Comparison of ENCODE assay signal across 14 mouse cellular contexts in genomic region chr12:80246505-80246904, GRCm38 (mm10). TPM values are rescaled to one million over a fixed set of nuclear protein-coding genes. Genes with fewer than 3 reads are reported as not detected.
A peak's percentile ranks its signal among the peaks of the same experiment; 100 is the strongest.
DNase-seq lines count a peak whose midpoint lies in the region; ATAC-seq lines count a peak whose summit lies in the region.
"Had no signal": no experiment of that assay in that cellular context is flagged by ENCODE, and none has a peak within 500 bp of the region (broad histone marks: within the 10 kb centered on the region; RNA-seq: fewer than 3 reads in every experiment).

No protein-coding gene starts in this region.

- peak; percentile 95 for DNase-seq in heart, adult 11 months
- no peak for DNase-seq in heart, embryonic 10.5 days (ENCODE audit: low spot score)
- no peak for DNase-seq in limb, embryonic 10.5 days (ENCODE audit: low spot score)
- DNase-seq in spleen, postnatal 36 days (ENCODE audit: low spot score in 2 of 2), result no peak
- DNase-seq in left cerebral cortex, adult 8-10 months (ENCODE audit: low spot score in 2 of 2), result no peak
- DNase-seq: adrenal gland, postnatal 14 days; right cerebral cortex, adult 18-20 months had no signal

- H3K9ac ChIP-seq in limb, embryonic 12.5 days (replicated peaks), result no peak overlapping the region
- no peak overlapping the region for H3K9ac ChIP-seq in embryonic facial prominence, embryonic 13.5 days
- no peak overlapping the region for H3K9ac ChIP-seq in intestine, embryonic 16.5 days (ENCODE audit: low read depth, low read length)
- H3K9ac ChIP-seq: neural tube, embryonic 13.5 days had no signal

- 46% methylated on average over 2 of the region's 2 CpGs for WGBS in heart, embryonic 10.5 days
- whole genome bisulfite sequencing in limb, embryonic 12.5 days, result 43% methylated on average over 2 of the region's 2 CpGs
- WGBS in limb, embryonic 10.5 days, result 74% methylated on average over 2 of the region's 2 CpGs
- 58% methylated on average over 2 of the region's 2 CpGs for WGBS in embryonic facial prominence, embryonic 13.5 days
- 35% methylated on average over 2 of the region's 2 CpGs for WGBS in intestine, embryonic 16.5 days

- peaks cover 35% of the 10 kb centered on the region for H3K36me3 ChIP-seq in heart, embryonic 10.5 days
- H3K36me3 ChIP-seq in limb, embryonic 12.5 days, result peaks cover 13% of the 10 kb centered on the region
- H3K36me3 ChIP-seq in limb, embryonic 10.5 days, result peaks cover 55% of the 10 kb centered on the region
- 0 out of 2 replicates have a peak, but pooled peaks cover 5% of the 10 kb centered on the region for H3K36me3 ChIP-seq in embryonic facial prominence, embryonic 13.5 days
- H3K36me3 ChIP-seq in intestine, embryonic 16.5 days (ENCODE audit: control insufficient read depth, insufficient read depth, low read length), result no peaks in the 10 kb centered on the region
- H3K36me3 ChIP-seq: neural tube, embryonic 13.5 days had no signal

- H3K27me3 ChIP-seq in heart, embryonic 10.5 days (ENCODE audit: insufficient read depth, poor library complexity, severe bottlenecking), result no peaks in the 10 kb centered on the region
- no peaks in the 10 kb centered on the region for H3K27me3 ChIP-seq in limb, embryonic 12.5 days
- no peaks in the 10 kb centered on the region for H3K27me3 ChIP-seq in limb, embryonic 10.5 days (ENCODE audit: low read depth, poor library complexity, severe bottlenecking)
- no peaks in the 10 kb centered on the region for H3K27me3 ChIP-seq in embryonic facial prominence, embryonic 13.5 days
- no peaks in the 10 kb centered on the region for H3K27me3 ChIP-seq in intestine, embryonic 16.5 days (replicated peaks; ENCODE audit: control insufficient read depth, insufficient read depth, low read length)
- H3K27me3 ChIP-seq: neural tube, embryonic 13.5 days had no signal

- no peak overlapping the region for H3K4me2 ChIP-seq in limb, embryonic 12.5 days
- H3K4me2 ChIP-seq in embryonic facial prominence, embryonic 13.5 days, result no peak overlapping the region
- no peak overlapping the region for H3K4me2 ChIP-seq in intestine, embryonic 16.5 days (ENCODE audit: low read depth, low read length)
- H3K4me2 ChIP-seq: neural tube, embryonic 13.5 days had no signal

- no peak for ATAC-seq in limb, embryonic 12.5 days (ENCODE audit: insufficient number of reproducible peaks, insufficient read depth, low FRiP score, low TSS enrichment, low read depth)
- no peak for ATAC-seq in embryonic facial prominence, embryonic 13.5 days (ENCODE audit: insufficient number of reproducible peaks, insufficient read depth, low FRiP score, low TSS enrichment, low read depth)
- peak; percentile 25; the same call in 1 of the 2 replicates for ATAC-seq in intestine, embryonic 16.5 days
- ATAC-seq: inflammation-experienced regulatory T-cells, adult 6 months; midbrain, embryonic 16.5 days had no signal

- H3K4me3 ChIP-seq in heart, embryonic 10.5 days, result no peak overlapping the region
- H3K4me3 ChIP-seq in limb, embryonic 12.5 days (replicated peaks), result no peak overlapping the region
- H3K4me3 ChIP-seq in limb, embryonic 10.5 days, result no peak overlapping the region
- no peak overlapping the region for H3K4me3 ChIP-seq in embryonic facial prominence, embryonic 13.5 days
- H3K4me3 ChIP-seq in intestine, embryonic 16.5 days (ENCODE audit: low read length), result no peak overlapping the region
- H3K4me3 ChIP-seq: neural tube, embryonic 13.5 days had no signal

- peaks cover 87% of the 10 kb centered on the region for H3K4me1 ChIP-seq in heart, embryonic 10.5 days
- peaks cover 84% of the 10 kb centered on the region for H3K4me1 ChIP-seq in limb, embryonic 12.5 days (replicated peaks)
- H3K4me1 ChIP-seq in limb, embryonic 10.5 days, result peaks cover 69% of the 10 kb centered on the region
- H3K4me1 ChIP-seq in embryonic facial prominence, embryonic 13.5 days, result peaks cover 72% of the 10 kb centered on the region
- peaks cover 72% of the 10 kb centered on the region for H3K4me1 ChIP-seq in intestine, embryonic 16.5 days (ENCODE audit: control insufficient read depth, insufficient read depth, low read length)

- H3K27ac ChIP-seq in heart, embryonic 10.5 days, result no peak overlapping the region
- H3K27ac ChIP-seq in limb, embryonic 12.5 days, result 0 out of 2 replicates have a peak overlapping the region, but pooled peaks have one; percentile 8
- no peak overlapping the region for H3K27ac ChIP-seq in limb, embryonic 10.5 days
- H3K27ac ChIP-seq in embryonic facial prominence, embryonic 13.5 days, result peak overlapping the region; percentile 28; the same call in 1 of the 2 replicates
- H3K27ac ChIP-seq in intestine, embryonic 16.5 days (ENCODE audit: low read length), result peak overlapping the region; percentile 7; the same call in 1 of the 2 replicates
- H3K27ac ChIP-seq: macrophage; neural tube, embryonic 13.5 days had no signal

- no peaks in the 10 kb centered on the region for H3K9me3 ChIP-seq in heart, embryonic 10.5 days
- no peaks in the 10 kb centered on the region for H3K9me3 ChIP-seq in limb, embryonic 12.5 days
- H3K9me3 ChIP-seq in limb, embryonic 10.5 days (replicated peaks), result no peaks in the 10 kb centered on the region
- no peaks in the 10 kb centered on the region for H3K9me3 ChIP-seq in embryonic facial prominence, embryonic 13.5 days
- no peaks in the 10 kb centered on the region for H3K9me3 ChIP-seq in intestine, embryonic 16.5 days (ENCODE audit: control insufficient read depth, low read length)
- H3K9me3 ChIP-seq: neural tube, embryonic 13.5 days had no signal

RNA-seq across cellular contexts. Expression of gene Actn1, which starts 13.7 kb away (rescaled TPM):
- polyA plus RNA-seq in heart, embryonic 10.5 days (2016; fragmentation: Nextera tagmentation; extraction: Ambion mirVana), result 62.6 and 67.8 TPM in 2 replicates
- polyA plus RNA-seq in limb, embryonic 12.5 days (2016; fragmentation: Nextera tagmentation; extraction: Ambion mirVana), result 42.0 and 45.8 TPM in 2 replicates
- polyA plus RNA-seq in limb, embryonic 10.5 days (2016; fragmentation: Nextera tagmentation; extraction: Ambion mirVana), result 48.6 and 49.5 TPM in 2 replicates
- 37.5 and 39.4 TPM in 2 replicates for polyA plus RNA-seq in embryonic facial prominence, embryonic 13.5 days (2015; fragmentation: Nextera tagmentation; extraction: Ambion mirVana)
- 44.5 and 46.8 TPM in 2 replicates for polyA plus RNA-seq in intestine, embryonic 16.5 days (2015; fragmentation: Nextera tagmentation; extraction: Ambion mirVana)
- total RNA-seq in left cerebral cortex, adult 8-10 months (2022), result 100 to 1,000 TPM in 1 of 4 experiments, 10 to 100 TPM in 3; 92.6 to 101 (median 98.8) TPM

Comparison
In these comparisons a context has a peak if more than half of its experiments do, and no peak if none do; other contexts are left out.
1. H3K27ac ChIP-seq: peak in limb, embryonic 12.5 days (single experiment), embryonic facial prominence, embryonic 13.5 days (single experiment) and intestine, embryonic 16.5 days (single experiment); none in heart, embryonic 10.5 days (single experiment) and limb, embryonic 10.5 days (single experiment).